Mouse (Mus musculus): ENCODE measurements around the gene Chga.

DNA sequence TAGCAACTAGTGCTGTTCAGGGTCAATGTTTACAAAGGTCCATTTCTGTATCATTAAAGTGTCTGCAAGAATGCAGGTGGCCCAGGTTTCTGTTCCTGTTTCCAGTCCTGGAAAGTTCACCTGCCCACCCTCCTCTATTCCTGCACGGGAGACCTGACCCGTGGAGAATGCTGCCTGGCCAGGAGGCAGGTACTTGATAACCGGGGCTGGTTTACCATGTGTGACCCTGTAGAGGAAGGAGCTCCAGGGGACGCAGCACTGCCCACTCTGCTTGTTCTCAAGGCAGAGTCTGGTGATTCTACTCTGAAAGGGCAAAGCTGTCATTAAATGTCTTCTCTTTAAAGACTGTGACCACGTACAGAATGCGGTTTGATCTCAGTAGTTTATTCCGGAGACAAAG lies 13.4 kb downstream of the Chga start:
- no peak for TF ChIP-seq POLR2A (IDR thresholded peaks at IDR 0.05; ENCODE audit: low read depth, low read length)
- no peak for TF ChIP-seq CTCF (IDR thresholded peaks at IDR 0.05; ENCODE audit: extremely low read depth, insufficient read depth, insufficient read length, insufficient replicate concordance)
